Mouse (Mus musculus): ENCODE data around the gene Psma7. TPM values are rescaled to one million over a fixed set of nuclear protein-coding genes. Genes with fewer than 3 reads are reported as not detected.

Gene Psma7
- total and polyA plus RNA-seq, 3 experiments, result 394 to 515 (median 458) TPM

- Histone ChIP-seq H3K4me1 (ENCODE audit: control insufficient read depth in 1 of 2, insufficient read depth in 2 of 2, low read length in 2 of 2) (no peaks in the 10 kb centered on the region), H3K4me3 (ENCODE audit: control insufficient read depth in 1 of 2, insufficient read depth in 1 of 2, low read depth in 2 of 2, low read length in 2 of 2) (no peak overlapping the region), H3K27ac (ENCODE audit: control insufficient read depth, low read depth, low read length) (no peak overlapping the region), H3K9ac (ENCODE audit: control insufficient read depth, low read depth, low read length, poor library complexity, severe bottlenecking) (no peak overlapping the region), H3K27me3 (ENCODE audit: control insufficient read depth in 1 of 2, insufficient read depth in 2 of 2, low read length in 2 of 2) (no peaks in the 10 kb centered on the region), H3K9me3 (replicated peaks; ENCODE audit: insufficient read depth, low read length) (no peaks in the 10 kb centered on the region), H3K36me3 (ENCODE audit: control insufficient read depth in 1 of 2, insufficient read depth in 2 of 2, low read length in 2 of 2) (no peaks in the 10 kb centered on the region; a peak in 1 of 4 replicates), H3K79me2 (ENCODE audit: control insufficient read depth, insufficient read depth, low read length, poor library complexity) (peaks cover 3% of the 10 kb centered on the region; the same call in 1 of the 2 replicates)
- DNase-seq (ENCODE audit: low read depth, low spot score), result no peak
- no peak for TF ChIP-seq SIN3A (IDR thresholded peaks at IDR 0.05; ENCODE audit: low read length)
These were observed 10.8 kb upstream of the Psma7 start for GRCm38 (mm10) chr2:180053001-180053400.

GRCm38 (mm10) chr2:180051986-180052733, 9.9 kb upstream of the Psma7 start:
- TF ChIP-seq MAFK (IDR thresholded peaks at IDR 0.05; ENCODE audit: borderline replicate concordance, low read depth, low read length) (no peak), USF1 (IDR thresholded peaks at IDR 0.05; ENCODE audit: low read depth, low read length) (no peak), ZKSCAN1 (IDR thresholded peaks at IDR 0.05; ENCODE audit: low read depth, low read length) (no peak), BHLHE40 (IDR thresholded peaks at IDR 0.05; ENCODE audit: borderline replicate concordance, low read depth, low read length) (no peak), MYB (IDR thresholded peaks at IDR 0.05; ENCODE audit: low read depth, low read length) (no peak), USF2 (IDR thresholded peaks at IDR 0.05; ENCODE audit: borderline replicate concordance in 1 of 2, insufficient read depth in 1 of 2, low read depth in 1 of 2, low read length in 2 of 2) (no peak), CTCF (IDR thresholded peaks at IDR 0.05 in 2 of 3, conservative IDR thresholded peaks at IDR 0.05 in 1 of 3; ENCODE audit: control insufficient read depth in 1 of 3, insufficient read depth in 1 of 3, low read depth in 2 of 3, low read length in 3 of 3, poor library complexity in 1 of 3, severe bottlenecking in 1 of 3) (peak; percentile 49 to 63 (median 54); a peak in 5 of 6 replicates), KAT2A (conservative IDR thresholded peaks at IDR 0.05; ENCODE audit: low read depth, low read length) (no peak), RAD21 (IDR thresholded peaks at IDR 0.05; ENCODE audit: low read depth, low read length) (peak; percentile 24), EP300 (IDR thresholded peaks at IDR 0.05; ENCODE audit: low read depth in 1 of 2, low read length in 2 of 2) (no peak), ELF1 (IDR thresholded peaks at IDR 0.05; ENCODE audit: low read depth, low read length) (no peak), MXI1 (IDR thresholded peaks at IDR 0.05; ENCODE audit: low read depth, low read length) (no peak), UBTF (IDR thresholded peaks at IDR 0.05; ENCODE audit: borderline replicate concordance, insufficient read depth, low read depth, low read length) (no peak), ZNF384 (IDR thresholded peaks at IDR 0.05; ENCODE audit: low read depth, low read length) (no peak), POLR2A (IDR thresholded peaks at IDR 0.05; ENCODE audit: control insufficient read depth in 1 of 2, insufficient read depth in 1 of 2, low read depth in 1 of 2, low read length in 2 of 2, poor library complexity in 1 of 2) (no peak), JUND (IDR thresholded peaks at IDR 0.05; ENCODE audit: low read depth, low read length) (no peak), TCF12 (IDR thresholded peaks at IDR 0.05; ENCODE audit: low read depth, low read length) (no peak), E2F4 (IDR thresholded peaks at IDR 0.05; ENCODE audit: borderline replicate concordance, low read depth, low read length) (no peak), GABPA (IDR thresholded peaks at IDR 0.05; ENCODE audit: low read depth, low read length) (no peak), SIN3A (IDR thresholded peaks at IDR 0.05; ENCODE audit: low read length) (no peak), SMC3 (IDR thresholded peaks at IDR 0.05; ENCODE audit: low read depth, low read length) (peak; percentile 31; the same call in 1 of the 2 replicates), ETS1 (IDR thresholded peaks at IDR 0.05; ENCODE audit: low read depth, low read length) (no peak), CHD1 (IDR thresholded peaks at IDR 0.05; ENCODE audit: low read depth, low read length) (no peak), NRF1 (IDR thresholded peaks at IDR 0.05; ENCODE audit: insufficient read depth, low read depth, low read length, poor library complexity, severe bottlenecking) (no peak)
- Histone ChIP-seq H3K9ac (ENCODE audit: control insufficient read depth, low read depth, low read length, poor library complexity, severe bottlenecking) (no peak overlapping the region), H3K4me3 (ENCODE audit: control insufficient read depth in 1 of 2, insufficient read depth in 1 of 2, low read depth in 2 of 2, low read length in 2 of 2) (no peak overlapping the region), H3K36me3 (ENCODE audit: control insufficient read depth in 1 of 2, insufficient read depth in 2 of 2, low read length in 2 of 2) (no peaks in the 10 kb centered on the region; a peak in 1 of 4 replicates), H3K4me1 (ENCODE audit: control insufficient read depth in 1 of 2, insufficient read depth in 2 of 2, low read length in 2 of 2) (no peaks in the 10 kb centered on the region), H3K27me3 (ENCODE audit: control insufficient read depth in 1 of 2, insufficient read depth in 2 of 2, low read length in 2 of 2) (no peaks in the 10 kb centered on the region), H3K27ac (ENCODE audit: control insufficient read depth, low read depth, low read length) (no peak overlapping the region), H3K9me3 (replicated peaks; ENCODE audit: insufficient read depth, low read length) (no peaks in the 10 kb centered on the region), H3K79me2 (ENCODE audit: control insufficient read depth, insufficient read depth, low read length, poor library complexity) (peaks cover 3% of the 10 kb centered on the region; the same call in 1 of the 2 replicates)
- DNase-seq (ENCODE audit: low read depth, low spot score), result peak; percentile 50
